Mouse (Mus musculus): ENCODE results near the gene Ccdc57. TPM values are rescaled to one million over a fixed set of nuclear protein-coding genes. Genes with fewer than 3 reads are reported as not detected.

Gene Ccdc57
- polyA plus RNA-seq, 1 experiment = 1.7 TPM

- H3K27ac ChIP-seq (ENCODE audit: control insufficient read depth, insufficient read depth, low read length) = no peak overlapping the region
- H3K27me3 ChIP-seq (ENCODE audit: control insufficient read depth, insufficient read depth, low read length) = no peaks in the 10 kb centered on the region
- DNase-seq = no peak
- H3K4me1 ChIP-seq (replicated peaks; ENCODE audit: control insufficient read depth, insufficient read depth, low read length) = peaks cover 19% of the 10 kb centered on the region
- H3K4me3 ChIP-seq (ENCODE audit: control insufficient read depth, insufficient read depth, low read length) = no peak overlapping the region
- no peak for TF ChIP-seq POLR2A (IDR thresholded peaks at IDR 0.05; ENCODE audit: control insufficient read depth, extremely low read depth, insufficient read depth, low read length, poor library complexity)
- no peak for TF ChIP-seq CTCF (IDR thresholded peaks at IDR 0.05; ENCODE audit: borderline replicate concordance, control insufficient read depth, extremely low read depth, insufficient read depth, low read length, poor library complexity)
- WGBS = 98% methylated on average over 5 of the region's 5 CpGs
- H3K36me3 ChIP-seq (ENCODE audit: control insufficient read depth, insufficient read depth, low read length) = no peaks in the 10 kb centered on the region
These were observed 45.2 kb downstream of the Ccdc57 start for GRCm38 (mm10) chr11:120887502-120887901.

- no peak overlapping the region for H3K4me3 ChIP-seq (ENCODE audit: control insufficient read depth, insufficient read depth, low read length)
- 78% methylated on average over 5 of the region's 5 CpGs for WGBS
- H3K36me3 ChIP-seq (ENCODE audit: control insufficient read depth, insufficient read depth, low read length) = no peaks in the 10 kb centered on the region
- DNase-seq = no peak
- H3K4me1 ChIP-seq (replicated peaks; ENCODE audit: control insufficient read depth, insufficient read depth, low read length) = peaks cover 19% of the 10 kb centered on the region
- TF ChIP-seq POLR2A (IDR thresholded peaks at IDR 0.05; ENCODE audit: control insufficient read depth, extremely low read depth, insufficient read depth, low read length, poor library complexity) (no peak), CTCF (IDR thresholded peaks at IDR 0.05; ENCODE audit: borderline replicate concordance, control insufficient read depth, extremely low read depth, insufficient read depth, low read length, poor library complexity) (no peak)
- H3K27me3 ChIP-seq (ENCODE audit: control insufficient read depth, insufficient read depth, low read length) = no peaks in the 10 kb centered on the region
- no peak overlapping the region for H3K27ac ChIP-seq (ENCODE audit: control insufficient read depth, insufficient read depth, low read length)
These were observed 46.2 kb downstream of the Ccdc57 start for GRCm38 (mm10) chr11:120886462-120886861.

DNA sequence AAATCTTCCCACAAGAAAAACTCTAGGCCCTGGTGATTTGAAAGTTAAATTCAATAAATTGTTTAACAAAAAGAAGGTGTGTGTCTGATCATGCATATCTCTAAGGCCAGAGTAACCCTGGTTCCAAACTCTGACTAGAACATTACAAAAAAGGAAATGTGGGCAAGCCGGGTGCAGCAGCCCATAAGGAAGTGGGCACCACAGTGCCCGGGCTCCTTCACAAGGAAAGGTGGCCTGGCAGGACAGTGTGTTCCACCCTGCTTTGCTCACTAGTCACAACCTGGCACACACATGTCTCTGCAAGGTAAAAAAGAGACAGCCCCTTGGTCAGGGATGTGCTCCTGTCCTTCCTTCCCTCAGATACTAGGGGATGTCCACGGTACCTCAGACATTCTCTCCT is 49.1 kb downstream of the Ccdc57 start:
- no peak overlapping the region for H3K4me3 ChIP-seq (ENCODE audit: control insufficient read depth, insufficient read depth, low read length)
- H3K27me3 ChIP-seq (ENCODE audit: control insufficient read depth, insufficient read depth, low read length) = no peaks in the 10 kb centered on the region
- no peaks in the 10 kb centered on the region for H3K36me3 ChIP-seq (ENCODE audit: control insufficient read depth, insufficient read depth, low read length)
- no peak overlapping the region for H3K27ac ChIP-seq (ENCODE audit: control insufficient read depth, insufficient read depth, low read length)
- 48% methylated on average over 3 of the region's 3 CpGs for WGBS
- DNase-seq = no peak
- no peak for TF ChIP-seq CTCF (IDR thresholded peaks at IDR 0.05; ENCODE audit: borderline replicate concordance, control insufficient read depth, extremely low read depth, insufficient read depth, low read length, poor library complexity)
- TF ChIP-seq POLR2A (IDR thresholded peaks at IDR 0.05; ENCODE audit: control insufficient read depth, extremely low read depth, insufficient read depth, low read length, poor library complexity) = no peak
- H3K4me1 ChIP-seq (replicated peaks; ENCODE audit: control insufficient read depth, insufficient read depth, low read length) = peaks cover 8% of the 10 kb centered on the region

DNA sequence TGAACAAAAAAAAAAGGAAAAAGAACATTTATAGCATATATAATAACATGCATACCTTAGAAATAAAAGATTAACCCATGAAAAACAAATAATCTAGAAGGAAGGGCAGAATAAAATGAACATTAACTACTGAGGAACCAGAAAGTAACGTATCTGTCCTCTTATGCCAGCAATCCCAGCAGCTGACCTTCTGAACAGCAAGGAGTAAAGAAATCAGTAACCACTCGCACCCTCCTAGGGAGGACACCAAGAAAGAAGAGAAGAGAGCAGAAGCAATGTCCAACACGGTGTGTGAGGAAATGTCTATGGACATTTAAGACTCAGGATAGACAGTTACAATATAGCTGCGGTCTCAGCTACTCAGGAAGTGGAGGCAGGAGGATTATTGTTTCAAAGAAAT is 49.7 kb downstream of the Ccdc57 start:
- no peak for DNase-seq
- Histone ChIP-seq H3K4me1 (replicated peaks; ENCODE audit: control insufficient read depth, insufficient read depth, low read length) (peaks cover under 1% of the 10 kb centered on the region), H3K27ac (ENCODE audit: control insufficient read depth, insufficient read depth, low read length) (no peak overlapping the region), H3K27me3 (ENCODE audit: control insufficient read depth, insufficient read depth, low read length) (no peaks in the 10 kb centered on the region), H3K36me3 (ENCODE audit: control insufficient read depth, insufficient read depth, low read length) (no peaks in the 10 kb centered on the region), H3K4me3 (ENCODE audit: control insufficient read depth, insufficient read depth, low read length) (no peak overlapping the region)
- WGBS = 95% methylated on average over 4 of the region's 4 CpGs
- TF ChIP-seq POLR2A (IDR thresholded peaks at IDR 0.05; ENCODE audit: control insufficient read depth, extremely low read depth, insufficient read depth, low read length, poor library complexity) (no peak), CTCF (IDR thresholded peaks at IDR 0.05; ENCODE audit: borderline replicate concordance, control insufficient read depth, extremely low read depth, insufficient read depth, low read length, poor library complexity) (no peak)

GRCm38 (mm10) chr11:120873206-120873605 is 59.5 kb downstream of the Ccdc57 start:
- no peak for DNase-seq
- Histone ChIP-seq H3K27ac (ENCODE audit: control insufficient read depth, insufficient read depth, low read length) (no peak overlapping the region), H3K27me3 (ENCODE audit: control insufficient read depth, insufficient read depth, low read length) (no peaks in the 10 kb centered on the region), H3K36me3 (ENCODE audit: control insufficient read depth, insufficient read depth, low read length) (no peaks in the 10 kb centered on the region), H3K4me3 (ENCODE audit: control insufficient read depth, insufficient read depth, low read length) (no peak overlapping the region), H3K4me1 (replicated peaks; ENCODE audit: control insufficient read depth, insufficient read depth, low read length) (no peaks in the 10 kb centered on the region)
- TF ChIP-seq CTCF (IDR thresholded peaks at IDR 0.05; ENCODE audit: borderline replicate concordance, control insufficient read depth, extremely low read depth, insufficient read depth, low read length, poor library complexity) (no peak), POLR2A (IDR thresholded peaks at IDR 0.05; ENCODE audit: control insufficient read depth, extremely low read depth, insufficient read depth, low read length, poor library complexity) (no peak)
- 92% methylated on average over 6 of the region's 6 CpGs for WGBS

GRCm38 (mm10) chr11:120871521-120871920 is 61.2 kb downstream of the Ccdc57 start:
- H3K36me3 ChIP-seq (ENCODE audit: control insufficient read depth, insufficient read depth, low read length) = no peaks in the 10 kb centered on the region
- WGBS = 96% methylated on average over 9 of the region's 9 CpGs

DNA sequence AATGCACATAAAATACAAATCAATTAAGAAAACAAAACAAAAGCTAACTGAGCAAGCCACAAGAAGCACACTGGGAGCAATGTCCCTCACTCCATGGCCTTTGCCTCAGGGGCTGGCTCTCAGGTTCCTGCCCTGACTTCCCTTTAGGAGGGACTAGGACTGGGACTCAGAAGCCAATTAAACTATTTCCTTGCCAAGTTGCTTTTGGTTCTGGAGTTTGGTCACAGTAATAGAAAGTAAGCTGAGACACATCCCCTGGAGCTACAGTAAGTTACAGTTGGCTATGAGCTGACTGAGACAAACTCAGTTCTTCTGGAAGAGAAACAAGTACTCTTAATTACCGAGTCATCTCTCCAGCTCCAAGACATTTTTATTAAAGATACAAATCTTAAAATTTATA is 66.9 kb downstream of the Ccdc57 start:
- no peak overlapping the region for H3K4me3 ChIP-seq (ENCODE audit: control insufficient read depth, insufficient read depth, low read length)
- no peaks in the 10 kb centered on the region for H3K4me1 ChIP-seq (replicated peaks; ENCODE audit: control insufficient read depth, insufficient read depth, low read length)
- DNase-seq = no peak
- H3K27me3 ChIP-seq (ENCODE audit: control insufficient read depth, insufficient read depth, low read length) = no peaks in the 10 kb centered on the region
- TF ChIP-seq CTCF (IDR thresholded peaks at IDR 0.05; ENCODE audit: borderline replicate concordance, control insufficient read depth, extremely low read depth, insufficient read depth, low read length, poor library complexity) = no peak
- no peak for TF ChIP-seq POLR2A (IDR thresholded peaks at IDR 0.05; ENCODE audit: control insufficient read depth, extremely low read depth, insufficient read depth, low read length, poor library complexity)
- WGBS = 96% methylated on average over 1 of the region's 1 CpGs
- H3K36me3 ChIP-seq (ENCODE audit: control insufficient read depth, insufficient read depth, low read length) = no peaks in the 10 kb centered on the region
- no peak overlapping the region for H3K27ac ChIP-seq (ENCODE audit: control insufficient read depth, insufficient read depth, low read length)

More at GRCm38 (mm10) chr11:120871521-120871920, 61.2 kb downstream of the Ccdc57 start:
- H3K27me3 ChIP-seq (ENCODE audit: control insufficient read depth, insufficient read depth, low read length) = no peaks in the 10 kb centered on the region
- no peaks in the 10 kb centered on the region for H3K4me1 ChIP-seq (replicated peaks; ENCODE audit: control insufficient read depth, insufficient read depth, low read length)
- no peak overlapping the region for H3K4me3 ChIP-seq (ENCODE audit: control insufficient read depth, insufficient read depth, low read length)
- TF ChIP-seq CTCF (IDR thresholded peaks at IDR 0.05; ENCODE audit: borderline replicate concordance, control insufficient read depth, extremely low read depth, insufficient read depth, low read length, poor library complexity) (no peak), POLR2A (IDR thresholded peaks at IDR 0.05; ENCODE audit: control insufficient read depth, extremely low read depth, insufficient read depth, low read length, poor library complexity) (no peak)
- no peak overlapping the region for H3K27ac ChIP-seq (ENCODE audit: control insufficient read depth, insufficient read depth, low read length)
- no peak for DNase-seq

Measured in thymus, adult 2 months (tissue).